Mouse (Mus musculus): ENCODE measurements at regions not wholly inside any gene's neighbourhood (a gene's known extent, or its start where the extent isn't known, plus 50 kb on each side); places are given as distances from the start of the nearest gene placed in this dataset.

DNA sequence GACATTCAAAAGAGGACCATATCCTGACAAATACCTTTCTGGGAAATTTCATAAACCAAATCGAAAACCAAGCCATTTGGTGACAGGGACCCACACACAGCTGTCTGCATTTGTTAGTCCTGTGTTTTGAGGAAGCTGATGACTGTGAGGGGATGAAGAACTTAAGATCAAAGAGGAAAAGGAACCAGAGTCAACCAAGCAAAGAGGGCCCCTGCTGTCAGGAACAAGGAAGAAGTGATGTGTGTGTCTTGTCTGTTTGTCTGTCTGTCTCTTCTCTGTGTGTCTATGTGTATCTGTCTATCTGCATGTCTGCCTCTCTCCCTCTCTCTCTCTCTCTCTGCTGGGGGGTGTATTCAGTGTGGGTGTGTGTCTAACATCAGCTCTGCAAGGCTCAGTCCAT, 171.3 kb upstream of the Sesn3 start:
- no peak for DNase-seq

DNA sequence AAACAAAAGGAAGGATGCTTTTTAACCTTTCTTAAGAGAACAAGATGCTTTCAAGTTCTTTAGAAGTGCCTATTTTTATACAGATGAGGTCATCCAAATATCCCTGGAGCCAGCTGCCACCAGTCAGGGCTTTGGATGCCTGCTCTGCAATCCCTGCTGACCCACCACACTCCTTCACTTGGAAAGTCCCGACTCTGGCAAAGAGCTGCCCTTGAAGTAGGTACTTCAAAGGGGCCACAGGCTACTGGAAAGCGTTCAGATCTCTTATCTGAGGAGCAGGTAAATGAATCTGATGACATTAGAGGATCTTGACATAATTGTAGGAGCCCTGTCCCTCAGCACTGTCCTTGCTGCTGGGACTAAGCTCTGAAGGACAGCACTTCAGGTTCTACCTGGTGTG, 169.9 kb upstream of the Sesn3 start:
- DNase-seq, result no peak

- DNase-seq, result no peak
Observed at GRCm38 (mm10) chr9:14106371-14106770, 168.5 kb upstream of the Sesn3 start.

GRCm38 (mm10) chr9:14108798-14109197, 166.1 kb upstream of the Sesn3 start:
- no peak for DNase-seq

GRCm38 (mm10) chr9:14109492-14109891, 165.4 kb upstream of the Sesn3 start:
- DNase-seq, result no peak

DNA sequence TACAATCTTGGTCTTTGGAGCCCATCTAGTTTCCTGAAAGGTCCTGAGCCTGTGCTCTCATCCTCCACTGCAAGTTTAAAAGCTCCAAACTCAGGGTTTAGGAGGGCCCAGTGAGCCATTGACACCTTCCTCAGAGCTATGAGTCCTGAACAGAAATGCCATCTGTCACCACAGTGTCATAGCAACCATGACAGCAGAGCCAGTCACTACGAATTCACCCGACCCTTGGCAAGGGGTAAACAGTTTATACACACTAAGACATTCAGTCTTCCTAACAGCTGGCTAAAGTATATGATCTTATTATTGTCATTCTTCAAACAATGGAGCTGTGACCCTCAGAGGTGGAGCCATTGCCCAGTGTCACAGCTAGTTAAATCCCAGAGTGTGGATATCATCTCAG, 163.2 kb upstream of the Sesn3 start:
- DNase-seq, result no peak

DNA sequence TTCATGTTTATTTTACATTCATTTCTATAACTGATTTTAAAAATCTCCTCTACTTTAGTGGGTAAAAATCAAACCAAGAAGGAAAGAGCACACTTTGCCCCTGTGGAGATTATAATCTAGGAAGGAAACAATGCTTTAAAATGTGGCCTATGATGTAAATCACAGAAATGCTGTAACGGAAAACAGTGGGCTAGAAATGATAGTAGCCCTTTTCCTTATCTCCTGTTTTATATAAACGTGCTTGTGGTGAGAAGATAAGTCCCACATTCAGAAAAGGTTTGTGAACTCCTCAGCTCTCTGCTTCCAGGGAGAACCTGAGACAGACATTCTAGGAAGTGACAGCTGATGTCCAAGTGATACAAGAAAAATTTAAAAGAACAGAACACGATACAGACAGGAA, 159.3 kb upstream of the Sesn3 start:
- no peak for DNase-seq

- no peak for DNase-seq
Observed at GRCm38 (mm10) chr9:14116097-14116840, 158.6 kb upstream of the Sesn3 start.

DNA sequence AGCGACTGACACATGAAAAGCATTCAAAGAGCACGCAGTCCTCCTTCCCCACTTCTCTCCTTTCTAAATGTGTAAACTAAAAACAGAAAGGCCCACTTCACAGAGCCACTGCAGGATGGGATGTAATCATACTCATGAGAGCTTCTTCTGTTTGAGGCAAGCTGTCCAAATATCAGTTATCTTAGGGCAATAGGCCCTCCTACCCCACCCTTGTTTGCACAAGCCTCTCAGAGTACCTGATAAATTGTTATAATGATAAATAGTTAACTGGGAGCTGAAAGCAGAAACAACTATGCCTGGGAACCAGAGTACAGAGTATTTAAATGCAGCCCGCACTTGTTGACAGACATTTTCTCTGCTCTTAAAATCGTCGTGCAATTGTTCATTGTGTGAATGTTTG, 141.5 kb upstream of the Sesn3 start:
- DNase-seq, result no peak

DNA sequence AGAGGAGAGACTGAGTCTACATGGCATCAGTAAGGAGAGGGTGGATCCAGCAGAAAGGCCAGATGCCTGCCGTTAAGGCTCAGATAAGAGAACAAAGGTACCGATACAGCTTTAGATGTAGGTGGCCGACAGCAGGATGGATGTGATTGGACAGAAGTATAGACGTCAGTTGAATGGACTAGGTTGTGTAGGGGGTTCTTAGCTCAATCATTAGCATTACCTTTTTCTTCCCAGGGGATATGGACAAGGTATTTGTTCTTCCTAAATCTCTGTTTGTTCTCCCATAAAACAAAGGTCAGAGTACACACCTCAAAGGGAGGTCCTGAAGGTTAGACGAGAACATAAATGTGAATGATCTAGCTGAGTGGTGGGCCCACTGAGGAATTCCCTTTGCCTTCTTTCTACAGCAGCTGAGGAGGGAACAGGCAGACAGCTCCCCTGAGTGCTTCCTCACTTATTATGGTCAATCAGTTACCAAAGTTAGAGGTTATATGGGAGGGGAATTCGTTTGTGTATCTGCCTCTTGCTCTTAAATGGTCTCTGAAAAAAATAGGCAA, 139.9 kb upstream of the Sesn3 start:
- DNase-seq, result no peak

- no peak for DNase-seq
Observed at GRCm38 (mm10) chr9:14141321-14141720, 133.5 kb upstream of the Sesn3 start.

DNA sequence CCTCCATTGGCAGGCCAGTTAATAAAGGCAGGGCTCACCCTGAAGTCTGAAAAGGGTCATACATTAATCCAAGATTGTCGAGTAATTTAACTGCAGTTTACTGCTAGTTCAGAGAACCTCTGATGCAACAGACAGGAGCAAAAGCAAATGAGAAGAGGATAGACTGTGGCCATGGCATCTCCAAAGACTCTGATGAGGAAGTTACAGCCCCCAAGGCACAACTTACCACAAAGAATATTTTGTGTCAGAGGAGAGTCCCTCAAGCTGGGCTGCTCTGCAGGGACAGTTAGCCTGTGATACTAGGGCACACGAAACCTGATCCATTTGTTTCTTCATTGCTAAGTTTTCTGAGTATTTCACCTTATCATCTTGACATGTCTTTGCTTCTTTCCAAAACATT, 130.9 kb upstream of the Sesn3 start:
- no peak for DNase-seq

DNA sequence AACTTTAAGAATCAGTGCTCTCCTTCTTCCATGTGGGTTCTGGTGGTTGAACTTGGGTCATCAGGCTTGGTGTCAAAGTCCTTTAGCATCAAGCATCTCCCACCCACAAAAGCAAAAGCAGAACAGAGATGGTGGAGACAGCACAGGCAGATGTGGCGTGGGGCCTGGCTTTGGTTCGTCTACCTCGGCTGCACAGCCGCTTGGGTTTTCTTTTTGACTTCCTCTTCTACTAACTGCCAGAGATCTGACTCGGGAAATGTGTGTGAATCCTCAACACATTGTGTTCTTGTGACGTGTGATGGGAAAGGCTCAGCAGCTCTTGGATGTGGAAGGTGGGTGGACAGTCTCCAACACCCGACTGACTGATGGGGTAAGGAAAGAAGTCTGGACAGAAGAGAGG, 127.8 kb upstream of the Sesn3 start:
- no peak for DNase-seq

GRCm38 (mm10) chr9:14147731-14148130, 127.1 kb upstream of the Sesn3 start:
- peak; percentile 37 for DNase-seq

DNA sequence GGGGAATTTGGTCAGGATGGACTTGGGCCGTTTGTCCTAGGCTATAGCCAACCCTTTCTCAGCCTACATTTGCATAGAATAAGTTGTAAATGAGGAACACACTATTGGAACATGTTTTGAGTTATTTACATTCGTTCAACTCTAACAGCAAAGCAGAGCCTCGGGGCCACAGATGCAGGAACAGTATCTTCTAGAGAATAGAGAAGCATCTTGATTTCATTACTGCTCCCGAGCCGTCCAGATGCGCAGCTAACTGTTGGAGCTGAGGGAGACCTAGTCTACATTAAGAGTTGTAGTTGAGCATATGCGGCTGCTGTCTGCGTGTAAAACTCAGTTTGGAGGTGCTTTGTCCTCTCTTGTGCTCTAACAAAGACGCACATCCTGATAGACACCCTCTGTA, 124.6 kb upstream of the Sesn3 start:
- no peak for DNase-seq

DNA sequence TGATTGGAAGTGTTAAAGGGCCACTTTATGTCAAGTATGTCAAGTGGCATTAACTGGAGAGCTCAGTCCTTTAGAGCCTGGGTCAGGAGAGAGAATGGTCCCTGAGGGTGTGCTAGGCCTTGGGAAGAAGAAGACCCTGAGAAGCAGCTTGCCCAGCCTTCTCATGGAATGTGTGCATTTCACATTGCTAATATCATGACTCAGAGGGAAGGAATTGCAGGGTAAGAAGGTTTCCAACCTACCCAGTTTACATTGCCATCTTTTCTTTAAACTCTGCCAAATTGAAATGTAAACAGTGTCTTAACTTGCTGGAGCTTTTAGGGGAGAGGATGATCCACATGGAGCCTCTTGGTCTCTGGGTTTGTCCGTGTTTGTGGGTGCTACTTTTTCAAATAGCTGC, 117.9 kb upstream of the Sesn3 start:
- DNase-seq, result no peak

- DNase-seq, result peak; percentile 35
Observed at GRCm38 (mm10) chr9:14158096-14158837, 116.6 kb upstream of the Sesn3 start.

DNA sequence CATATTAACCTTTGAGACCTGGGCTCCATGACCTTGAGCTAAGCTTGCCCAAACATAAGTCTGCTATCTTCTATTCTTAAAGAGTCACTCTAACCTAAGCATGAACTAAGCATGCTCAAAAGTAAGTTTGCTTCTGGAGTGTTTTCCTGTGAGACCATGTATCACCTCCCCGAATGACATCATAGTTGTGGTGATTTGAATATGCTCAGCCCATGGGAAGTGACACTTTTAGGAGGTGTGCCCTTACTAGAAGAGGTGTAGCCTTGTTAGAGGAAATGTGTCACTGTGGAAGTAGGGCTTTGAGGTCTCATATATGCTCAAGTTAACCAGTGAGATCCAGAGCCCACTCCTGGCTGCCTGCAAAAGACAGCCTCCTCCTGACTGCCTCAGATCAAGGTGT, 114.7 kb upstream of the Sesn3 start:
- no peak for DNase-seq

DNA sequence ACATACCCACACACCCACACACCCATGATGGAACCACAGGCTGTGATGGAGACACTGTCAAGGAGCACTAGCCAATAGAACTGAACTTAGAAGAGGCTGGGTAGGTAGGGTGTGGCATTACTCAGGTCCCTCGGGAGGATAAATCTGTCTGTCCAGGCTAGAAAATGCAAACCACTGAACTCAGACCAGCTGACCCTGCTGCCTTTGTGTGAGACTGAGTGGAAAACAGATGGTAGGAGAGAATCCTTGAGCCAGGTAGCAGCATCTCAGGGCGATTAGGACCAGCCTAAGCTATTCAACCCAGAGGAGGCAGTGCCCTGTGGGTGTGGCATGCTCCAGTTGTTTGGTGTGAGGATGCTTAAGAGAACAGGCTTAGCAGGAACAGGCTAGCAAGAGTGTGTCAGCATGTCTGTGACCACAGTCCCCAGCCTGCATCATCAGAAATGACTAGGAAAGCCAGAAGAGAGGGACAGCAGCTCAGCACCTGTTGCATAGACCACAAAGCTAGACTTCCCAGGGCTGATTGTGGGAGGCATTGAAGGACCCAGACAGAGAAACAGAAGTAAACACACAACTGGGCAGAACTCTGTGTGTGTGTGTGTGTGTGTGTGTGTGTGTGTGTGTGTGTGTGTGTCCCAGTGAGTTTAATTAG, 103.2 kb upstream of the Sesn3 start:
- no peak for DNase-seq

DNA sequence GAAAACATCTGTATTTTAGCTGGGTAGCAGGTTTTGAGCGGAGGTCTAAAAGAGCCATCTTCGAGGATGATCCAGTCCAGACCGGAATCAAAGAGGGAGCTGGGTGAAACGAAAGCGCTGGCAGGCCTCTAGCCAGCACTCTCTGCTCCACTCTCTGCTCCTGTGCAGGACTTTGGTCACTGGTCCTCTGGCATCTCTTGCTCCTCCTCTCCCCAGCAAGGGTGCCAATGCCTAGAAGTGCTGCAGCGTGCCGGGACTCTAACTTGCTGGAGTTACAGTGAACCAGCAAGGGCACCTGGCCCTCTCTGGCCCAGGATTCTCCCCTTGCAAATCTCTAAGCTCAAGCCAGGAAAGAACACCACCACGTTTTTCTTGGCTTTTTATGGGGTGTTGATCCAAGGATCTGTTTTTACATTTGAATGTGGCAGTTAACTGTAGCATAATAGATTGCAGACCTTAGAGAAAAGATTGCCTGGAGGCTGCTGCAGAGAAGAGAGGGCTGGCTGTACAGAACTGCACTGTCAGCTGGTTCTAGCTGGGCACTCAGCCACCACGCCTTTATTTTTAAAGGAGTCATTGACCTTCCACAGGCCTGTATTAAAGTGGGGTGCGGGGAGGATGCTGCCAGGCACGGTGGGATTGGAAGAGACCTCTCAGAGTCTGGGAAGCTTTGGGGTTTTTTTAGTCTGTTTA, 101.1 kb upstream of the Sesn3 start:
- peak; percentile 40 for DNase-seq

- peak; percentile 54 for DNase-seq
Observed at GRCm38 (mm10) chr9:14174324-14175040, 100.4 kb upstream of the Sesn3 start.

All from gastrocnemius, postnatal 25 days (tissue).